Mouse (Mus musculus) lung, postnatal 10 days (tissue): ENCODE results near the gene Cpz.

Source experiments
- DNase-seq: peaks from one replicate; pipeline ENCODE4 v3.0.0; 2021

Cpz gene

DNA sequence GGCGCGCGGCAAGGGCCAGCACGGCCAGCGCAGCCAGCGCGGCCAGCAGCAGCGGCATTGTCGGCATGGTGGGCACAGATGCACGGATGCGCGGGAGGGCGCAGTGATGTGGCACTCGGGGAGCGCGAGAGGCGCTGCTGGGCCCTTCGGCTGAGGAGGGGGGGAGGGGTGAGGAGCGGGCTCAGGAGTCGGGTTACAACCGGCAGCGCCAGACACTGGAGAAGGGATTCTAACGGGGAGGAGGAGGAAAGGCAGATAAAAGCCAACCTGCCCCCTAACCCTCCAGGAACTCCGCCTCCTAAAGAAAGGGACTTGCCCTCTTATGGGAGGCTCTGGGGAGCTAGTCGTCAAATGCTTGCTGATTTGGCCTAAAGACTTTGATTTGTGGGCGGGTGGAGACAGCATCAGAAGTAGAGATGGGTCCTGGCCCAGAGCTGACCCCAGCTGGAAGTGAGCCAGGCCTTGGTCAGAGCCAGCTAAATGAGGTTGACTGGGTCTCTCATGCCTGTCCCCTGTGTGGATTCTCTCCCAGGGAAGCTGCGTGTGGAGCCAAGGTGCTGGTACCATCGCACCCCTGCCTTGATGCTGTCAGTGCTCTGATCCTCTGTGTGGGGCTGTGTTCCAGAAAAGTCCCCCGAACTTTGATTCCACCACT is at the start of gene Cpz:
TSS of gene Cpz (minus strand) at position 230 of the 655 bp plus-strand sequence.
- DNase-seq: peak; percentile 68

DNA sequence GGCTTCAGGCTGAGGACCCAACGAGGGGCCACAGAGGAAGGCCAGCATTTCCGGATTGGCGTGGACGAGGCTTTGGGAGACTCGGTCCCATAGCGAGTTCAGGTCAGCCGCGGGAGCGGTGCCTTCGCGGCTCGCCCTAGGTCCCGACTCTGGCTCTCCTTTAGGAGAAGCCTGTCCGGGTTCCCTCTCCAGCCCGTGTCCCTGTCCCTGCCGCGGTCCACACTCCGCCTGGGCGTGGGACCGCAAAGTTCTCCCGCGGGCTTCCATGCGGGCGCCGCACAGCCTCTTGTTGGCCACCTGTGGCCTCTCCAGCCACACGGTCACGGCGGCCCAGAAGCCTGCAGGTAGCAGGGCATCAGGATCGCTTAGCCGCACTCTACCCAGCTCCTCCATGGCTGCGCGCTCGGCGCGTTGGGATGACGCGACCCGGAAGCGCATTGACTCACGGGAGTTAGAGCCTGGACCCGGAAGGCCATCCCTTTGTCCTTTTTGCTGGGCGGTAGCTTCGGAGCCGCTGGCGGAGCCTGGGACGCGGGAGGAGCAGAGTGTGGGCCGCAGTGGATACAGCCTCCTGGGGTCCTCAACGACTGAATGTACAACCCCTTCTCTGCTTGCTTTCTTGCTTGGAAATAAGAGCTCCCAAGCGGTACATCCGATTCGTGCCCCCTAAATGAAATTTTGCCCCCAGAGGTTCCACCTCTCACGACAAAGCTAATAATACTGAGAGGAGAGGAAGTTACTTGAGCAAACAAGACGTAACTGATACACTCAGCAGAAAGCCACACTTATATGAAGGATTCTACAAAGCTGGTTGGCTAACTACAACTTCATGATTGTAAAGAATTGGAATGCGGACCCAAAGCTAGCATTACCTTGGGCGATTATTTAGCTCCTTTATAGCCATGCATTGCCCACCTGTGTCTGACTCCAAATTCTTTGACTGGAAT is 49.4 kb upstream of the Cpz start, which contains the start of gene Trmt44:
TSS of gene Trmt44 (minus strand) at position 418 of the 947 bp plus-strand sequence.
- DNase-seq: peak; percentile 95

DNA sequence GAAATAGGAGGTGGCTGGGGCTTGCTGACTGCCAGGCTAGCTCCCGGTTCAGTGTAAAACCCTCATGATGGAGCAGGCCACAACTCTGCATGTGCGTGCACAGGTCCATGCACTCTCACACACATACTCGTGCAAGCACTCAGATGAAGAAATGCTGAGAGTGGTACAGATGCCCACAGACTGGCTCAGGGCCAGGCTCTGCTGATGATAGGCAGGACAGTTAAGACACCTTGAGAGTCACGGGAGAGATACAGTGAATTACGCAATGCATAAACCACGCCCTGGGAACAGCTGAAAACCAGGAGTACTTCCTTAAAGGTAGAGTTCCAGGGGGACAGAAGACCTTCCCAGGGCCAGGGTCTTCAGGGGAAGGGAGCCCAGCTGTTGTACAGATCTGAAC is 46.0 kb upstream of the Cpz start:
- no peak for DNase-seq

DNA sequence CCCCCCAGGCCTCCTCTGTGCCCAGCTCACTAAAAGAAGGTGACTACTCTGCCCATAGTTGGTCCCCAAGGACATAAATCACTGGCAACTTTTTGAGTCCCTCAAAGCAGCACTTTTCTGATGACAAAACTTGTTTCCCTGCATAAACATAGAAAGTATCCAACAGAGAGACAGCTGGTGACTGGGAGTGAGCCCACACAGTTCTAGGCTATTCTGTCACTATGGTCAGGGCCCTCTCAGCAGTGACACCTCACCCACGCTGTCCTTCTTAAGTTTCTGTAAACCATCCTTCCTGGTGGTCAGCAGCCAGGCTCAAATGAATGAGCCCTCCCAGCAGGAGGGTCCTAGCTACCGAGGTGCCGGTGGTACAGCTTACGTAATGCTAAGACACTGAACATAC is 41.1 kb upstream of the Cpz start:
- DNase-seq: no peak

DNA sequence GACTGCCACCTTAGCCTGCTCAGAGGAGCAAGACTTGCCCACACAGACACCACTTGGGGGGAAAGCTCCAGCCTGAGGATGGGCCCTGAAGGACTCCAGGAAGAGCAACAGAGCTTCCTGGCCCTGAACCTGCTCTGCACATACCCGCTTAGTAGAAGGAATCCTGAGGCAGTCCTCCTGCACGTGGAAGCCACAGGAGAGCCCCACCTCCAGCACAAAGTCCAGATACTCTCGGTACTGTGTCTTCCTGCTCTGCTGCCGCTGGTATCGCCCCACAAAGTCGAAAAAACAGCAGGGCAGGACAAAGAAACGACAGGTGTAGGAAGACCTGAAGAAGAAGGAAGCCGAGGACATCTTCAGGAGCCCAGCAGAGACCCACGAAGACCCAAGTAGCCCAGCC is 39.7 kb upstream of the Cpz start:
- DNase-seq: no peak

DNA sequence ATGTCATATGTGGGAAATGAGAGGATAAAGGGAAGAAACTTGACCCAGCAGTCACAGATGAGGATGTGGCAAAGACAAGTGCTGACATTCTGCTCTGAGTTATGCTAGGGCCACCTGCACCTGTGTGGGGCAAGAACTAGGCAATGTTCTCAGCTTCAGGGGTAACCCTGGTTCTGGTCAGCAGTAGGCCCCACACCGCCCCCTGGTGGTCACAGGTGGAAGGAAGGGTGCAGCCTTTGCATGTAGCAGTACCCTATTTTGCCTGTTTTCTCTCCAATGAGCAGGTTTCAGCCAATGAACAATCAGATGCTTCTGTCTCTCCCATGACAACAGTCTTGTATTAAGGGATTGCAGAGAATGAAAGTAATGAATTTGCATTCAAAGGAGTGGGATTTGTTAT is 38.0 kb upstream of the Cpz start:
- peak; percentile 82 for DNase-seq

DNA sequence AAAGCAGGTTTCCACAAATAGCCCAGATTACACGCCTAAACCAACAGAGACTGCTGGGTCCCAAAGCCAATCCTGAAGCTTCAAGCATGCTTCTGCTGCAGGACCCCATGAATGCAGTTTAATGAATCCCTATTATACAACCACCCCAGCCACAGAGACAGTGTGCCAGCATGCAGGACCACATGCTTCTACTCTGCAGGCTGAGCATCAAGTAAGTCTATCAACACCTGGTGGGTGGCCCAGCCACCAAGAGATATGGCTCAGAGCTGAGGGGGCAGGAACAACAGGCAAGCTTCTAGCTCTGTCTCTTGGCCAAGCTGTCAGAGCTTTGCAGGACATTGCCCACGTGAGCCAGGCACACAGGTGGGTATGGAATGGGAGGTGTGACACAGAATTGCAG is 37.1 kb upstream of the Cpz start:
- no peak for DNase-seq

DNA sequence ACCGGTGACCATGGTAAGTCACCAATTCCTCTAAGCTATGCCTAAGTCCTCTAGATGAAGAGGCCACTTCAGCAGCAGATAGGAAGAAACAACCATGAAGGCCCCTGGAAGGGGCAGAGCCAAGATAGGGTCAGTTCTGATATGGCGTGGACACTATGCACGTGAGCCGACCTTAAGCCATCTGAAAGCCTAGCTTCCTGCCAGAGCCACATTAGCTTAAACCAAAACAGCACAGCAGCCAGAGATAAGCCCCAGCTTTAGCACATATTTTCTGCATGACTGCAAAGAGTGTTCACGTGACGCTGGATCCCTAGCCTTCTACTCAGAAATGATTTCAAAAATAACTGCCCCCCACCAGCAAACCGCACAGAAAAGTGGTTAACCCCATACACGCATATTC is 33.9 kb upstream of the Cpz start:
- no peak for DNase-seq

DNA sequence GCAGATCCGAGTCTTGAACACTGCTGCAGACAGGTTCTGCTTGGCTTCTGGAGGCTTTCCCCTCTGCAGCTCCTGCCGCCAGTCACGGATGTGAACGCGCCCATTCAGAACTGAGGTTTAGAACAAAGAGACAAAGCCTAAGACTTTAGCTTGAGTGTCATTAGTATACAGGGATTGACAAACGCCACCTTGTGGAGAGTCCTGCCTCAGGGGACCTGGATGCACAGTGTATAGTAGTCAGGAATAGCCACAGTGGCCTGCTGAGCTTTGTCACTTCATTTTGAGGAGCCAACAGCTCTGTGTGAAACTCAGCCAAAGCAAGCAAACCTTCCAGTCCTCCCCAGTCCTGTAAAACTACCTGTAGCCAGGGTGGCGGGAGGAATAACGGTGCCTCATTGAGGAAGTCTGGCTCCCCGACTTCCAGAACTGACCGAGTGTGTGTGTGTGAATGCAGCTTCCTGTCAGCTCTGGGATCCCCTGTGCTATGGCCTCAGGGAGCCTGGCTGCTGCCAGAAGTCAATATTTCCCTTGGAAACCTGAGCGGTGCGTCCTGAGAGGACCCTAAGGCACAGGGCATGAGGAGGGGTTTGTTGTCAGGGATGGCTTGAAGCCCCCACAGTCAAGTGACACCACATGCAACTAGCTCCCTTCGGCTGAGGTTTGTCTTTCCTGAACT is 32.6 kb upstream of the Cpz start:
- peak; percentile 24 for DNase-seq

DNA sequence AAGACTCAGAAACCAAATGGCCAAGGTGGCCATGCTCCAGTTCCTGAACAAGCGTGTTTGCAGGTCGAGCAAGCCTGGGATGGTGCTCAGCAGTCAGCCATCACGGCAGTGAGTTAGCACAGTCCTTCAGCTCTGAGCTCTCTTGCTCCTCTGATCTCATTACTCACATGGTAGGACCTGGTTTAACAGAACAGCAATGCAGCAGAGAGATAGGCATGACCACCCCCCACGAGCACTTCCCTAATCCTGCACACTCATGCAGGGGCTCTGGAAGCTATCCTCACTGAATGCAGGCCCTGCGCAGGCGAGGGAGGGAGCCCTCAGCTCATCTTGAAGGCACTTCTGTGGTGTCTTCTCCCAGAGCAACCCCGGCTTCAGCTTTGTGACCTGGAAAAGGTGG is 30.9 kb upstream of the Cpz start:
- no peak for DNase-seq

DNA sequence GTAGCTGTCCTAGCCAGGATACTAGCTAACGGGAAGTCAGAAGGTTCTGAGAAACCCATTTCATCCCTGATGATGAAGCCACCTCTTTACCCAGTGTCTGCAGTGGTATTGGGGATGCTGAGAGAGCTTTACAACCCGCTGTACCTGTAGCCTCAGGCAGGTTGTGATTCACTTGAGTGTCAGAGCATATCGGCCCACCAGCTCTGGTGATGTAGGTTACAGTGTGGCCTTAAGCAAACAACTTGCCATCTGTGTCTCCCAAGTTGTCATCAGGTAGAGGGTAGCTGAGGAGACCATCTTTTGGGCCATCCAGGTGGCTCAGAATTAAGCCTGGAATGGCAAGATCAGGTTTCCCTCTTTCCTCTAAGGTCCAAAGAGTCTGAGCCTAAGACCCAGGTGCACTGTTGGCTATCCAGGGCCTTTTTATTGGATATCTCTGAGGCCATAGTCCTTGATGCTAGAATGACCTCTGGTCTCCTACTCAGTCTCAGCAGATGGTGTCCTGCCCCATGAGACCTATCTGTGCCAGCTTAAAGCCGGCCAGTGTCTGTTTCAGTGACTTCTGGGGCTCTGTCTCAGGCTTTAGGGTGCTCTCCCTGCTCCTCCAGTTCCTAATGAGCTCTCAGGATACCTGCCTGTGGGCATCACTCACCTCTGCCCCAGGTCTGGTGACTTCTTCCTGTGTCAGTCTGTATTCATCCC is 27.5 kb upstream of the Cpz start:
- no peak for DNase-seq

DNA sequence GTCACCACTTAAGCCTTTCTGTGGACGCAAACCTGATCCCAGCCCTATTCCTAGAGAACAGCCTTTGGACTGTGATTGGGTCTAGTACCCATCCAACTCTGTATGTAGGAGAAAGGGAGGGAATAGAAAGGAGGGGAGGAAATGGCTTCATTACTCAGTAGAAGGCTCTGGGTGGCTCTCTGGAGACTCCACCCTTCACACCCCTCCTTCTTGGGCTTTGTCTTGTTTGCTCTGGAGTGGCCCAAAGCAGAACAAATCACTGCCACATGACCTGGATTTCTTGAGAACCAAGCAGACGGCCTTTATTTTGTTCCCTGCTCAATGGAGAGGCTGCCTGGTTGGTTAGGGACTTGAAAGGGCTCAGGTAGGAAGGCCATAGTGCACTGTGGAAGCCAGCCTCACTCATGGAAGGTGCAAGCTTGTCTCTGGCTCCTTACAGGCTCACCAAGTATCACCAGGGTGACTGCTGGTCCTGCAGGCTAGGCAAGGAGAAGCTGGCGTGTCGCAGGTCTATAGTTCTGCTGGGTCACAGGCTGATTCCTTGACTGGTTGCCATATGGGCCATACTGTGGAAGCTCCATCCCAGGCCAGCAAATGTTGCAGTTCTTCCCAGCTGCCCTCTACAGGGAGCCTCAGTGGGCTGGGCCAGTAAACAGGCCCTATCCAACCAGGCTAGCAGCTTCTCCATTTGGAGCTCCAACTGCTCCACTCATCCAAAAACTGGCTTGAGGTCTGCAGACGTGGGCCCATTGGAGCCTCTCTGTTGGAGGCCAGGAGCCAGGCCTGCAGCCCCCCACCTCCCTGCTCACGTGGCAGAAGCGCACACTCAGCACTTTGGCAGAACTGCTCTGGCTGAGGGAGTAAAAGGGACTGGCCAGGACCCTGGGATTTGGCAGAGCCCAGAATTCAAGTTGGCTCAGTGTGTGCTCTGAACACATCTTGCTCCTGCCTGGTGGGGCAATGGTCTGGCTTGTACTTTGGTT is 26.6 kb upstream of the Cpz start:
- peak; percentile 64 for DNase-seq

DNA sequence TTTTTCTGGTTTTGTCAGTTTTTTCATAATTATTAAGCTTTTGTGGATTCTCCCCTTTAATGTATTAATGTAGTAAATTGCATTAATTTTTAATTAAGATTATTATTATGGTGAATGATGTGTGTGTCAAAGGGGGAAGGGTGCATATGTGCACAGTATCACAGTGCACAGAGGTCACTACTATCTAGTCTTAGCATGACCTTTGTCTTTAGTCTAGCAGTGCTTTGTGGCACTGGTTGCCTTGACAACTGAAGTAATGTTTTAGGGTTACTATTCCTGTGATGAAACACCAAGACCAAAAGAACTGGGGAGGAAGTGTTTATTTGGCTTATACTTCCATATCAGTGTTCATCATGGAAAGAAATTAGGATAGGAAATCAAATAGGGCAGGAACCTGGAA is 20.6 kb upstream of the Cpz start:
- no peak for DNase-seq

DNA sequence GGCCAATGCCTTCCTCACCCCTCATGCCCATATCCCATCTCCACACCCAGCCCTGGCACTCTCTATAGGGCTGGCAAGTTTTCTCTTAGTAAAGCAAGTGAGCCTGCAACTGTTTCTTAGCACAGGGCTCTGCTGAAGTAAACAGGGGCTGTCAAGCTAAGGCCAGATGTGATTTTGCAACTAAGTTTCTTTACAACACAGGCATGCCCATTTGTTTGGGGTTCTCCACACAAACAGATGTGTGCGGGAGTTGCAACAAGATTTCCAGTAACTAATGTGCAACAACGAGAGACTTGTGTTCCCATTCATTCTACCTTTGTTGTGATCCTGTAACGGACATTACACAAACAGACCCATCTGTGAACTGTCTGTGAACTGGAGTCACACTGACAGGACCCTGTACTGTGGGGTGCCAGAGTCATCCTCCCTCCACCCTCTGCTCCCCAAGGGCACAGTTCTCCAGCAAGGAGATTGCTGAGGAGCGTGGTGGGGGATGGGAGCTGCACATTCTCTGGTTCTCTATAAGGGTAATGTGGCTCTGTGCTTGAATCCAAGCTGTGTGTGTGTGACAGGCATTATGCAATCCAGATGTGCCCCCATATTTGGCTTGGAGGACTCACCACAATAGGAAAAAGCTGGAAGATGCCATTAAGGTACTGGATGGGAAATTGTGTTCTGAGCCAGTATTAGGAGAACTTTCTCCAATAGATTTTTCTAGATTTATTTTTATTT is 15.7 kb upstream of the Cpz start:
- DNase-seq: no peak

DNA sequence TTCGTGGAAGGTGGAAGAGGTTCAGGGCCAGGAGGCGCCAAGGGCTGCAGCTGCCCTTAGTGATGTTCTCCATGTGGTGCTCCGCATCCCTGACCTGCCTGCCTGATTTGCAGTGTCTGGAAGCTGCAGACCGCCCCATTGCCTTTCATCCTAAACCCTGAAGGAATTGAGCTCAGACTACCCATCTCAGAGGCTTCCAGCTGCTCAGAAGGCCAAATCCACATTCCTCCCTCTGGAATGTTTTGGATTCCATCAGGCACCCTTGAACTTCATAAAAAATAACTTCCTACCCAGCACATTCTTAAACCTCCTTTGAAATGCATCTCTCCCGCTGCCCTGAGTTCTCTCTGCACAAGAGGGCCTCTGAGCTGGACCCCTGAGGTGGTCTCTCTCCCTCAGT is 15.1 kb upstream of the Cpz start:
- DNase-seq: peak; percentile 29

DNA sequence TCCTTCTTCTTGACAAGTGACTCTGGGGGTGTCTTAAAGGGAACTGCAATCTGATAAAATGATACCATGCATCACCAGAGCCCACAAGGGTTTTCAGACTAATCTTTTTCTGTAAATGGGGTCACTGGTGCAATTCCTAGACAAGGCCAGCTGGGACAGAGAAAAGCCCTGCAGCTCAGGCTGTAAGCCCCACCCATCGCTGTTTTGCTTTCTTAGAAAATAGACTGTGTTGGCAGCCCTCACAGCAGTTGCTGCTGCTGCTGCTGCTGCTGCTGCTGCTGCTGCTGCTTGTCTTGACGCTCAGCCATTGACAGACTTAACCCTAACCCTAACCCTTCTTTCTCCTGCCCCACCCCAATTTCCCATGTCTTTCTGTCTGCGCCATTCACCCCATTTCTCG is 14.1 kb upstream of the Cpz start:
- DNase-seq: peak; percentile 61

DNA sequence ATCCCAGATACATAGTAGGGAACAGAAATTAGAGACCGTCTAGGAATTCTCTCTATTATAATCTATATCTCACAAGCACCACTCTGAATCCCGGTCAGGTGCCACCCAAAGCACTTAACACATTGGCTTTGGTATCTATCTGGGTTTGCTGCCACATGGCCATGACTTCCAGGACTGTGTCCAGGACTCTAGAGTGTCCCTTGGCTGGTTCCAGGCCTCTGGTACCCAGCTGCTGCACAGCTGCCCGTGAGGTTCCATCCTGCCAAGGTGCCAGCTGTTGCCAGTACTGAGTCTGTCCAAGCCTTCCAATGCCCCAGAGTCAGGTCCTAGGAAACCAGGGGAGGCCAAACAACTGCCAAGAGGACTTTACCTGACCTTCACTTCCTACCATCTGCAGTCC is 12.5 kb upstream of the Cpz start:
- DNase-seq: no peak

DNA sequence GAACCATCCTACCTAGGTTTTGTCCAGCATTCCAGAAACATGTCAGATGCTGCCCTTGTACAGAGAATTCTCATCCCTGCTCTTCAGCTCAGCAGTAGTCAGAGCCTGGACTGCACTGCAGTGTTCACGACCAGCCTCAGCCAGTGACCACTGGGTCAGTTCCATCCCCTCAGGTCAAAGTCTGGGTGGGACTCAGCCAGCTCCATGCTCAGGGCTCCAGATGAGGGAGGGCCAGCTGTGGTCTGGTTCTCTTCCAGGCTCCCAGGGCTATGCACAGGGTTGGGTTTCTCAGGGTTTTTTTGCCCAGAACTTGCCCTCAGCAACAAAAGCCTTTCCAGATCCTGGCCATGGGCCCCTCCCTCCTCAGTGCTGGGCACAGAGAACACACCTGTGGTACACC is 12.0 kb upstream of the Cpz start:
- DNase-seq: no peak

DNA sequence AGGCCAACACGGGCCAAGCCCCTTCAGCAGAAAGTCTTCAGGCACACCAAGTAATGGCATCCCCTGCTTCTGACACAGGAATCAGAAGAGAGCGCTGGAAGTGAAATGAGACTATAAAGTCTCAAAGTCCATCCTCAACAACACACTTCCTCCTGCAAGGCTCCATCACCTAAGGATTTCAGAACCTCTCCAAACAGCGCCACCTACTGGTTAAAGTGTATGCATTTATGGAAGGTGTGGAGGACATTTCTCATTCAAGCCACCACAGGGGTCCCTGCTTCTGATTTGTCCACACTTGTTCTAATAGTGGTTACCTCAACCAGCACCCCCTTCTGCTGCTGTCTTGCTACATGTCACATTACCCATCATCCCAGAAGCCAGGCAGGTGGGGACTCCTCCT is 10.8 kb upstream of the Cpz start:
- no peak for DNase-seq

DNA sequence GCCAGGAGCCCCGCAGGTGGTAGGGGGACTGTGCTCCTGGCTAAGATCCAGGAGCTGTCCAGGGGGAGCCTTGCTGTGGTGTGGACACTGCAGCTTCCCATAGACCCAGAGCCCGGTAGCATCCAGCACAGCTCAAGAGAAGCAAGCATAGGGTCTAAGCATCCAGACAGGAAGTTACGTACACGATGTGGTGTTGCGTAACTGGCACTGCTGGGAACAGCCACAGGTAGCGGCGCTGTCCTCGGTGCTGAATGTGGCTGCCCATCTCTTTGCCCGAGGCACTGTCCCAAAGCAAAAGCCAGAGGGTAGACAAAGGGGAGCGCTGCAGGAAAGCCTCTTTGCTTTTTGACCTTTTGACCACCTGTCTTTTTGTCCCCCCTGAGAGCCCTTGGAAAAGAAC is 6.1 kb upstream of the Cpz start:
- peak; percentile 39 for DNase-seq

DNA sequence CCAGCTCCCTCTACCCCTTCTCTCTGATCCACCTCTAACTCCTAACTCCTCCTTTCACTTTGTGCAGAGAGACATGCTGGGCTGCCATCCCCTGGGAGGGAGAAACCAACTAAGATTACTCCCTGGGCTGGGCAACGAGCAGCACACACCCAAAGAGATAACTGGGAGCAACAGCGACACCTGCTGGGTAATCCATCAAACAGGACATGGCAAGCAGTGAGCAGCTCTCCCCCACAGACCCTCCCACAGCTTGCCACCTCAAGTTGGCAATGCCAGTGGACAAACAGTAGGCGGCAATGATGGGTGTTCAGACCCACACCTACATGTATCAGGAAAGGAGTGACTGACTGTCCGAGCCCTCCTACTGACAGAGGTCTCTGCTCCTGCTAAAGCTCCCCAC is 4.9 kb upstream of the Cpz start:
- DNase-seq: peak; percentile 65
